Mouse (Mus musculus): ENCODE data around the gene Pank2.

Gene Pank2

DNA sequence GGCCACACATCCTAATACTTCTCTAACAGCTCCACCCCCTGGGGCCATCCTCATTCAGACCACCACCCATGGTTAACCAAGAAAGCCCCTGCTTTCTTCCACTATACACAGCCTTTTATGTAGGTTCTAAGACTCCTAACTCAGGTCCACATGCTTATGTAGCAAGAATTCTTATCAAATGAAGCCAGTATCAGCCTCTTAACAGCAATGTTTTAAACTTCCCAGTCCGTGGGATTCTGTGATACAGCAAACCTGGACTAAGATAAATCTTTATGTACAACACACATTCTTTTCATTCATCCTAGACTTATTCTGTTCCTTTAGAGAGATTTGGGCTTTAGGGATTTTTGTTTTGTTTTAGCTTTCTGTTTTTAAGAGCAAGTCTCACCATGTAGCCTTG is 61.4 kb downstream of the Pank2 start:
- DNase-seq (ENCODE audit: low read depth, low spot score), result no peak

DNA sequence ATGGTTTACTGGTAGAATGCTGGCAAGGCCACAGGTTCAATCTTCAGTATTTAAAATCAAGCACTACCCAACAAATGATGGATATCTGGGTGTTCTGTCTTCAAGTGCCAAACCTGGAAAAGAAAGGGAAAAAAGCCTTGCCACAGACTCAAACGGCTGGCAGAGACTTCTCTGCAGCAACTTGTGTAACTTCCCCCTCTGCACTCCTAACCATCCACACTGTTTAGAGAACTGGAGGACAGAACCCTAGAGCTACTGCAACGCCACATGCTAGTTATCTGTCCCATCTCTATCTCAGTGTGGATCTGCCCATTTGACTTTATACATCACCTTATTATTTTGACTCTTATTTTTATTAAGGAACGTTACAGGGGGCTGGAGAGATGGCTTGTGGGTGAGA is 63.7 kb downstream of the Pank2 start:
- no peak for DNase-seq (ENCODE audit: low read depth, low spot score)

DNA sequence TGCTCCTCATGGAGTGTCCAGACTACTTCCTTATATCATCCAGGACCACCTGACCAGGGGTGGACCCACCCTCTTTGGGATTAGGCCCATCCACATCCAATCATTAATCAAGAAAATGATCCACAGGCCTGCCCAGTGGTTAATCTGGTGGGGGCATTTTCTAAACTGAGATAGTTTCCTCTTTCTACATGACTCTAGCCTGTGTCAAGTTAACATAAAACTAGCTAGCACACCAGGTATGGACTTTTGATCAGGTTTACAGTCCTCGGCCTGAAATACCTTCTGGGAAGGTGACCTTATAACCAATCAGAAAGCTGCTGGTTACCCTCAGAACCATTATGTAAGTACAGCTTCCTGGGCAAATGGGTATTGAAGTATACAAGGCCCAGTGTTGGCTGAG is 66.7 kb downstream of the Pank2 start:
- DNase-seq (ENCODE audit: low read depth, low spot score), result no peak

DNA sequence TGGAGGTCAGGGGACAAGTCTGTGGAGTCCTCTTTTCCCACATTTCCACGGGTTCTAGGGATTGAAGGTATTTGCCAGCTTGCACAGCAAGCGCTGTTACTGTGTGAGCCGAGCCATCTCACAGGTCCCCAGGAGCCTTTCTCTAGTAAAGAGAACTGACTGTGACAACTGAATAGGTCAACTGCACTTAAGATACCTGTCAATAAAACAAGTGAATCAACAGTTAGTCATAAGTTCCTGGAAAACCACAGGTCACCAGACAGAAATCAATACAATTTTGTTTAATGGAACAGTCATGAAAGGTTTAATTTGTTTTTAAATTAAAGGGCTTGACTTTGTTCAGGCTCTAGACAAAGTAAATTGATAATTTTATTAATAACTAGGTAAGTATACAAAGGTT is 68.3 kb downstream of the Pank2 start:
- DNase-seq (ENCODE audit: low read depth, low spot score), result no peak

DNA sequence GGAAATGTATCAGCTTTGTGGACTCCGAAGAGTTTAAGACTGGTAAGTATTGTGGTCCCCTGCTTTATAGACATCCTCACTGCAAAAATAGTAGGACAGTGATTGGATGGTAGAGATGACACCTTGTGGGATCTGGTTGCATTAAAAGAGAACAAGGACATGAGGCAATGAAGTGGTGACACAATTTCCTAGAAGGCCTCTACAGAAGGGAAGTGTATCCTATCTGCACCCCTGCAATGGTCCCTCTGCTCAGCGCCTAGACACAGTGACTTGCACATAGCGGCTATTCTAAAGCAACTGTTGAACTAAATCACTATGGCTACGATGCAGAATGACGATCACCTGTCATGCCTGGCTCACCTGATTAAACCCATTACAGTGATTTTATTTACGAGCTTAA is 75.3 kb downstream of the Pank2 start:
- no peak for DNase-seq (ENCODE audit: low read depth, low spot score)

DNA sequence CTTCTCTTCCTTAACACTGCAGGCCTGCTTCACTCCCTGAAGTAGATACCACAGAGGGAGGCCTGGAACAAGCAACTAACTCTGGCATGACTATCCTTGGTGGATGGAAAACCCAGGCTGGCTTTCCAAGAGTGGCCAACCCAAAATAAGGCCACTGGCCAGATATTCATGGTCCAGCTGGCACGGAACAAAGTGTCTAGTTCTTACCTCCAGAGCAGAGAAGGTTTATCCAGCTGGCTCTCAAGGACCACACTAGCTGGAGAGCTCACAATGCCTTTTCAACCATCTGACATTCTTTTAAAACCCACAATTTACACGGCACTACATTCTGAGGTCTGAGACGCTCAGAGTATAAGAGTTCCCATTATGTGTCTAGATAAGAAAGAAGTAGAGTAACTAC is 82.2 kb downstream of the Pank2 start:
- DNase-seq (ENCODE audit: low read depth, low spot score), result no peak

DNA sequence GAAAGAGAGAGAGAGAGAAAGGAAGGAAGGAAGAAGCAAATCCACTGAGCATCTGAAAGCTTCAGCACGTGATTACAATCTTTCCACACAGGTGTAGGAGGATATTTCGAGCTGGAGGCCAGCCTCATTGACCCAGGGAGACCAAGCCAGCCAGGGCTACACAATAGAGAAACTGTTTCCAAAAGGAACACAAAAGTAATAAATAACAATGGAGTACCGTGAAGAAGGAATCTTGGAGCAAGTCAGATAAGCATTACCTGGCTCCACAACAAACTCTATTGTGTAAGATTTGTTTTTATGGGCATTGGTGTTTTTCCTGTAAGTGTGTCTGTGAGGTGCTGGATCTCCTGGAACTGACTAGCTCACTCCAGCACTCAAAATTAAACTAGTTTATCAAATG is 83.3 kb downstream of the Pank2 start:
- DNase-seq (ENCODE audit: low read depth, low spot score), result no peak

Data from telencephalon, adult 2 months (tissue).